Mouse (Mus musculus) retina, postnatal 7 days (tissue): Measurements from ENCODE around the gene Tceanc.
"Not testable (repeated sequence)": the region's sequence is repeated elsewhere in the genome, so short reads cannot be mapped to it uniquely, and the experiment has no call there.

Experiments
- DNase-seq: peaks from one replicate; pipeline ENCODE4 v3.0.0-alpha.2; 2012; ENCODE audit warnings: low read depth, low spot score

The Tceanc gene

DNA sequence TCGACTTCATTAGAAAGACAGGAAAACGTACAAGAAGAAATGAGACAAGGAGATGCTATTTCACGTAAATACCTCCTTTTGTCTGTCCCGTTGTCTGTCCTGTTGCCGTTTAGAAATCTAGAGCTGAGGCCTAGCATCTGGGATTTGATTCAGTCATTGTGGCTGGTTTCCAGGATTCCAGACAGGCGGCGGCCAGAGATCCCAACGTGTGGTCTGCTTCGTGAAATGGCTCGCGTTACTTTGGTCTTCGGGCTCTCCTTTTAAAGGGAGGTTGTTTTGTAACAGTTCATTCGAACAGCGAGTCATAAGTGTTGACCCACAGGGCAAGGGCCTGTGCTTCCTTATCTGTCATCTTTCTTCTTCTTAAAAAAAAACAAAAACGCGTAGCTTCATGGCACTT lies at the start of gene Tceanc:
Tceanc (minus strand) TSS at position 223 of the 400 bp plus-strand sequence.
- no peak for DNase-seq

DNA sequence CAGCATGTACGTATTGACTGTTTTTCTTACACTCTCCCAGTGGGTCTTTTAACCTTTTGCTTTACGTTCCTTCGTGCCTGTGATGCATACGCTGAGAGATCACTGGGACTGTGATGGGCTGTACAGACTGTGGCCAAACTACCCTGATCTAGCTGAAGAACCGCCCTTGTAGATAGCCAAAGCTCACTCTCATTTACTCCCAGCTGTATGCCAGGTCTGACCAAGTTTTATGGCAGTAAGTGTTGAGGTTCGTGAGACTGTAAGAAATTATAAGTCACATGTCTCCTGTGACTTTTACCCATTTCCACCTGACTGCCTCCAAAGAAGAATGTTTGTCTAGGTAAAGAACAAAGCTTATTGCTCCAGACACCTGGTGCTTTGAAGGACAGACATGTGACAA lies 47.6 kb upstream of the Tceanc start:
- DNase-seq = no peak

DNA sequence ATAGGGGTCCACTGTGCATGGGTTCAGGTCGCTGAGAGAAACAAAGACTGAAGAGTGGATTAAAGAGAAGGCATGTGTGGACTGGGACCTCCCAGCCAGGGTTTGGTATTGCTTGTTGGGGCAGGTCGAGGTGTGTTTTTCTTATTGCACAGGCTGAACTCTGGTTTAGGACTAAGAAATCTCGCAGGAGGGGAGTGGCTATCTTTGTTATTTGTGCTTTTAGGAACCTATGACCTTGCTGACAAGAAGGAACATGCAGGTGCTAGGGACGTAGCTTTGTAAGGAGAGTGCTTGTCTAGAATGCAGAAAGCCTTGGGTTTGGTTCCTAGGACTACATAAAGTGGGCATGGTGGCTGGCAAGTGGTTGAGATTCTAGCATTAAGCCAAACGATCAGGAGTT lies 47.0 kb upstream of the Tceanc start:
- DNase-seq = no peak

GRCm38 (mm10) chrX:166564900-166565299 lies 46.5 kb upstream of the Tceanc start:
- DNase-seq = no peak

- no peak for DNase-seq
Measured at GRCm38 (mm10) chrX:166559333-166559732, 41.0 kb upstream of the Tceanc start.

- no peak for DNase-seq
Measured at GRCm38 (mm10) chrX:166552355-166552754, 34.0 kb upstream of the Tceanc start.

GRCm38 (mm10) chrX:166546495-166546894 lies 28.1 kb upstream of the Tceanc start:
- DNase-seq = no peak

GRCm38 (mm10) chrX:166535138-166535537 lies 16.8 kb upstream of the Tceanc start:
- no peak for DNase-seq

- DNase-seq = no peak
Measured at GRCm38 (mm10) chrX:166533432-166533831, 15.1 kb upstream of the Tceanc start.

- DNase-seq = no peak
Measured at GRCm38 (mm10) chrX:166531671-166532070, 13.3 kb upstream of the Tceanc start.

- no peak for DNase-seq
Measured at GRCm38 (mm10) chrX:166528126-166528525, 9.8 kb upstream of the Tceanc start.

- DNase-seq = no peak
Measured at GRCm38 (mm10) chrX:166525637-166526315, 7.4 kb upstream of the Tceanc start.

- no peak for DNase-seq
Measured at GRCm38 (mm10) chrX:166520782-166521181, 2.4 kb upstream of the Tceanc start.

DNA sequence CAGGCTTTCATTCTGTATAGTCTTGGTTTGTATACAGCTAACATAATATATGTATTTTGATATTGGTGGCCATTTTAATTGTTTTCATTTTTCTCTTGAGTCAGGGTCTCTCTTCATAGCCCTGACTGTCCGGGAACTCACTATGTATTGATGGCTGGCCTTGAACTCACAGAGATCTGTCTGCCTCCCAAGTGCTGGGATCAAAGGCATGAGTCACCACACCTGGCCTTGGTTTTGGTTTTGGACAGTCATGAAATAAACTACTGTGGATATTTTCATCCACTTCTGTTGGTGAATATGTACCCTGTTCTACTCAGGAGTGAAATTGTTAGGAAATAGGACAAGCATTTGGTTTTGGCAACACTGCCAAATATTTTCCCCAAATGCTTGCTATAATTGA lies 1.7 kb downstream of the Tceanc start:
- no peak for DNase-seq

DNA sequence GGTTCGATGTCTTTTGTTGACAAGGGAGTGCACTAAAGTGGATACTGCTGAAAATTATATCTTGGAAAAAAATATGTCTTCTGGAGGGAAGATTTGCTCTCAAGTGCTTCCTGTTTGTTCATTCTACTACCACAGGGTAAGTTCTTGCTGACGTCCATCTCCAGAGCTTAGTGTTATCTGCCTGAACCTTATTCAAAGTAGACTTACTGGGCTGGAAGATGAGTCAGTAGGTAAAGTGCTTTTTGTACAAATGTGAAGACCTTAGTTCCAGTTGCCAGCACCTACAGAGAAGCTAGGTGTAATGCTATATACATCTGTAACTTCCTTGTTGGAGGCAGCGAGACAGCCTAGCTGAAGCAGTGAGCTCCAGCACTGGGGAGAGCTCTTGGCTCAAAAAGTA lies 2.4 kb downstream of the Tceanc start:
- no peak for DNase-seq

GRCm38 (mm10) chrX:166514035-166514434 lies 4.3 kb downstream of the Tceanc start:
- DNase-seq = not testable (repeated sequence)

GRCm38 (mm10) chrX:166512071-166512470 lies 6.3 kb downstream of the Tceanc start:
- DNase-seq = no peak

DNA sequence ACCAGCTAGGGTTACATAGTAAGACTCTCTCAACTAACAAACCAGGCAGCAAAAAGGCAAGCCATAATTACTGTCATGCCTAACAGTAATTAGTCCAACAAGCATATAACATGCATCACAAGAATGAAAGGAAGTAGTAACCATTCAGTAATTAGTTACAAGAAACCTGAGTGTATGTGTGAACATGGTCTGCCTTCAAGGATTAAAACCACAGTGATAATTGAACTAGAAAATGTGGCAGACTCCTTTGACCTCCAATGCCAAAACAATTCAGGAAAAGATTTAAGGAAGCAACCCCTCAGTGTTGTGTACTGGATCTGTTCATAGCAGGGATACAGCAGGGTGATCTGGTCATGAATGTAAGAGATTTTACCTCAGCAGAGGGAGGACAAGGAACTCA lies 7.3 kb downstream of the Tceanc start:
- no peak for DNase-seq

GRCm38 (mm10) chrX:166509761-166510738 lies 8.3 kb downstream of the Tceanc start:
- DNase-seq = peak; percentile 88

GRCm38 (mm10) chrX:166504421-166504820 lies 13.9 kb downstream of the Tceanc start:
- DNase-seq = no peak

- DNase-seq = no peak
Measured at GRCm38 (mm10) chrX:166499496-166500190, 18.7 kb downstream of the Tceanc start.

GRCm38 (mm10) chrX:166497771-166498170 lies 20.6 kb downstream of the Tceanc start:
- no peak for DNase-seq
